ENCODE assay signal across 24 mouse cellular contexts in genomic region chr8:108553808-108554577, GRCm38 (mm10).
DNase-seq lines count a peak whose midpoint lies in the region; ATAC-seq and TF ChIP-seq lines count a peak whose summit lies in the region.
"Had no signal": no experiment of that assay in that cellular context is flagged by ENCODE, and none has a peak within 500 bp of the region (broad histone marks: within the 10 kb centered on the region; RNA-seq: fewer than 3 reads in every experiment).

No protein-coding gene starts in this region.

- peaks cover 10% of the 10 kb centered on the region; the same call in 1 of the 2 replicates for H3K4me1 ChIP-seq in lung, embryonic 14.5 days (ENCODE audit: insufficient read depth)
- H3K4me1 ChIP-seq in embryonic facial prominence, embryonic 11.5 days (ENCODE audit: control insufficient read depth, insufficient read depth, low read length), result no peaks in the 10 kb centered on the region
- H3K4me1 ChIP-seq: heart, embryonic 10.5 days; liver, embryonic 12.5 days had no signal

- no peaks in the 10 kb centered on the region for H3K27me3 ChIP-seq in lung, embryonic 14.5 days (ENCODE audit: insufficient read depth, low read length)
- no peaks in the 10 kb centered on the region for H3K27me3 ChIP-seq in embryonic facial prominence, embryonic 11.5 days (ENCODE audit: control insufficient read depth, insufficient read depth, low read length)
- H3K27me3 ChIP-seq: CH12.LX; liver, embryonic 12.5 days; midbrain, embryonic 13.5 days; Patski had no signal

- ATAC-seq in lung, embryonic 14.5 days (ENCODE audit: insufficient read depth), result peak; percentile 72
- ATAC-seq in embryonic facial prominence, embryonic 11.5 days (replicated peaks; ENCODE audit: insufficient number of reproducible peaks, low FRiP score, low TSS enrichment, low read depth), result peak; percentile 64; the same call in 1 of the 2 replicates
- no peak for ATAC-seq in megakaryocyte-erythroid progenitor cell, adult 5-6 weeks (replicated peaks; ENCODE audit: low FRiP score, low TSS enrichment, poor library complexity, severe bottlenecking)
- ATAC-seq: forebrain, postnatal 0 days; intestine, postnatal 0 days; liver, embryonic 12.5 days; midbrain, embryonic 13.5 days; Patski had no signal

- no peaks in the 10 kb centered on the region for H3K36me3 ChIP-seq in lung, embryonic 14.5 days (ENCODE audit: insufficient read depth)
- H3K36me3 ChIP-seq in embryonic facial prominence, embryonic 11.5 days (replicated peaks; ENCODE audit: control insufficient read depth, insufficient read depth, low read depth, low read length), result no peaks in the 10 kb centered on the region
- H3K36me3 ChIP-seq: G1E; heart, embryonic 10.5 days; kidney, embryonic 15.5 days; liver, embryonic 12.5 days; midbrain, embryonic 13.5 days had no signal

- no peaks in the 10 kb centered on the region for H3K9me3 ChIP-seq in lung, embryonic 14.5 days (ENCODE audit: low read depth, low read length)
- H3K9me3 ChIP-seq in embryonic facial prominence, embryonic 11.5 days (replicated peaks; ENCODE audit: control insufficient read depth, low read length), result no peaks in the 10 kb centered on the region
- H3K9me3 ChIP-seq: heart, embryonic 10.5 days; kidney, embryonic 15.5 days; liver, embryonic 12.5 days; midbrain, embryonic 13.5 days had no signal

- no peak for TF ChIP-seq CTCF in lung, embryonic 14.5 days (IDR thresholded peaks at IDR 0.05; ENCODE audit: low read depth)

- no peak overlapping the region for H3K27ac ChIP-seq in lung, embryonic 14.5 days (ENCODE audit: low read depth)
- H3K27ac ChIP-seq in embryonic facial prominence, embryonic 11.5 days (replicated peaks; ENCODE audit: low read depth, low read length), result 0 out of 2 replicates have a peak overlapping the region, but pooled peaks have one; percentile 30
- H3K27ac ChIP-seq: heart, embryonic 10.5 days; kidney, embryonic 15.5 days; liver, embryonic 12.5 days; midbrain, embryonic 13.5 days had no signal

- WGBS in lung, embryonic 14.5 days, result 43% methylated on average over 11 of the region's 11 CpGs
- WGBS in embryonic facial prominence, embryonic 11.5 days, result 49% methylated on average over 11 of the region's 11 CpGs

- no peak overlapping the region for H3K9ac ChIP-seq in lung, embryonic 14.5 days
- no peak overlapping the region for H3K9ac ChIP-seq in embryonic facial prominence, embryonic 11.5 days (replicated peaks; ENCODE audit: low read length)
- H3K9ac ChIP-seq: forebrain, postnatal 0 days; kidney, embryonic 15.5 days; liver, embryonic 12.5 days; midbrain, embryonic 13.5 days had no signal

- H3K4me2 ChIP-seq in lung, embryonic 14.5 days, result no peak overlapping the region
- H3K4me2 ChIP-seq in embryonic facial prominence, embryonic 11.5 days (ENCODE audit: low read depth, low read length), result no peak overlapping the region
- H3K4me2 ChIP-seq: kidney, embryonic 15.5 days; liver, embryonic 12.5 days; midbrain, embryonic 13.5 days had no signal

- no peak overlapping the region for H3K4me3 ChIP-seq in lung, embryonic 14.5 days (ENCODE audit: low read depth, low read length)
- no peak overlapping the region for H3K4me3 ChIP-seq in embryonic facial prominence, embryonic 11.5 days (ENCODE audit: low read depth, low read length)
- H3K4me3 ChIP-seq: heart, embryonic 10.5 days; kidney, embryonic 15.5 days; liver, embryonic 12.5 days; midbrain, embryonic 13.5 days had no signal

- DNase-seq in lung, embryonic 14.5 days, result peak; percentile 71
- DNase-seq in lung, postnatal 25 days (ENCODE audit: low spot score), result no peak
- peak; percentile 61 for DNase-seq in embryonic facial prominence, embryonic 11.5 days (ENCODE audit: low spot score)
- peak; percentile 29 for DNase-seq in forelimb bud, embryonic 11.5 days (ENCODE audit: low read depth, low spot score)
- peak; percentile 43 for DNase-seq in retina, embryonic 14.5 days (ENCODE audit: low spot score)
- DNase-seq in thymus, postnatal 36 days, result no peak
- DNase-seq: adrenal gland, postnatal 36 days; B cell, adult 2 months; cerebellum, adult 11-12 months; cerebellum, postnatal 14 days; forebrain, postnatal 0 days; layer of hippocampus, adult 9-11 months; lung, adult 18-20 months; right cerebral cortex, postnatal 25 days; spleen, adult 18-20 months had no signal

Comparison
In these comparisons a context has a peak if more than half of its experiments do, and no peak if none do; other contexts are left out.
1. DNase-seq: peak in lung, embryonic 14.5 days (single experiment), embryonic facial prominence, embryonic 11.5 days (single experiment), forelimb bud, embryonic 11.5 days (single experiment) and retina, embryonic 14.5 days (single experiment); none in lung, postnatal 25 days (single experiment) and thymus, postnatal 36 days (0 of 2).